Mouse (Mus musculus) heart, adult 2 months (tissue): ENCODE measurements around the gene Vta1. TPM values are rescaled to one million over a fixed set of nuclear protein-coding genes. Genes with fewer than 3 reads are reported as not detected.

Experiments used
- DNase-seq, 2 experiments: peaks; one replicate each; pipeline ENCODE4 v3.0.0; 2021
- H3K27ac ChIP-seq: fragments of 200-600 bp; 2 replicates; pipeline ENCODE4 v1.8.1; 2022
- H3K27me3 ChIP-seq: fragments of 200-500 bp; 2 replicates; pipeline ENCODE4 v1.6.1; 2012; ENCODE audit warnings: mild to moderate bottlenecking, low read length, inconsistent platforms, mixed read lengths; ENCODE audit not compliant: control insufficient read depth, insufficient read depth
- H3K36me3 ChIP-seq: fragments of 200-500 bp; 2 replicates; pipeline ENCODE4 v1.6.1; 2012; ENCODE audit warnings: low read length, inconsistent platforms; ENCODE audit not compliant: control insufficient read depth, insufficient read depth
- H3K4me1 ChIP-seq: fragments of 200-500 bp; 2 replicates; pipeline ENCODE4 v1.6.1; 2011; ENCODE audit warnings: low read length; ENCODE audit not compliant: control insufficient read depth, insufficient read depth
- H3K4me3 ChIP-seq: fragments of 200-600 bp; 2 replicates; pipeline ENCODE4 v1.8.1; 2022
- H3K79me2 ChIP-seq: fragments of 200-500 bp; replicated peaks from 2 replicates; pipeline ENCODE4 v1.6.1; 2012; ENCODE audit warnings: mild to moderate bottlenecking, inconsistent platforms, low read length, moderate library complexity, mixed read lengths; ENCODE audit not compliant: control insufficient read depth, insufficient read depth
- H3K9ac ChIP-seq: fragments of 200-500 bp; 2 replicates; pipeline ENCODE4 v1.6.1; 2012; ENCODE audit warnings: low read depth, mild to moderate bottlenecking, control low read depth, inconsistent platforms, low read length, mixed read lengths
- CTCF ChIP-seq: fragments of 200-600 bp; IDR thresholded peaks from 2 replicates; pipeline ENCODE4 v1.8.1; 2022; ENCODE audit warnings: antibody characterized with exemption, mild to moderate bottlenecking, moderate library complexity
- EP300 ChIP-seq: fragments of 200-500 bp; IDR thresholded peaks from 2 replicates; pipeline ENCODE4 v1.6.1; 2011; ENCODE audit warnings: low read depth, low read length, control low read depth; ENCODE audit not compliant: insufficient read depth
- POLR2A ChIP-seq: fragments of 200-500 bp; IDR thresholded peaks from 2 replicates; pipeline ENCODE4 v1.6.1; 2011; ENCODE audit warnings: mild to moderate bottlenecking, low read depth, low read length, control low read depth; ENCODE audit not compliant: insufficient read depth
- WGBS: fragments of 180-500 bp; shearing (Covaris S2); methylation state at CpG from one replicate; pipeline ENCODE4 v1.1.7; 2018; 5-methylcytosine and 5-hydroxymethylcytosine counted together
- intact Hi-C: fragments of 180-260 bp; cut with DNase I; formaldehyde crosslinking; loops from one replicate; pipeline ENCODE4 v1.15.1; 2025
- polyA plus RNA-seq: library from polyadenylated mRNA; depleted of rRNA; stranded (reverse); fragments of >200 nt; gene quantifications from 2 replicates; pipeline ENCODE4 v1.2.3, GENCODE M21; 2012; rRNA removed
- total RNA-seq, 2 experiments: library from RNA; stranded (reverse); gene quantifications; 2 replicates each; pipeline ENCODE4 v1.2.3; 2021

Vta1 gene
- total and polyA plus RNA-seq, 3 experiments = 29.6 to 51.9 (median 33.7) TPM

DNA sequence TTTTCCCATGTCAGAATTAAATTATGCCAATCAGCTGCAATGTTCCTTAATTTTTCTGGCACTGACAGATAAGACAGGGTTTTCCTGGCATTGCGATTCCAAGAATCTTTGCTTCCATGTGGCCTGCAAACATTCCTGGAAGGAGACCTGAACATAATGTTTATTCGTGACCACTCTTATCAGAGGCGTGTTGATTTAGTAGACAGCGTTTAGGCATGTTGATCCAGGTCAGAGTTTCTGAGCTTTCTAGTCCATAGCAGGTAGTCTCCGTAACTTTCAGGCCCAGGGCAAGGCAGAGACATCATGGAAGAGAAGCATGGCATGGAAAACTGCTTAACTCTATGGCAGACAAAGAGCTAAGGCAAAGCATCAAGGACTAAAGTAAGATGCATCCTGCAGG, 97.8 kb downstream of the Vta1 start:
- intact Hi-C loops = no loop called here
- Histone ChIP-seq H3K36me3 (no peaks in the 10 kb centered on the region), H3K9ac (no peak overlapping the region), H3K4me1 (no peaks in the 10 kb centered on the region), H3K79me2 (no peaks in the 10 kb centered on the region), H3K4me3 (no peak overlapping the region), H3K27me3 (no peaks in the 10 kb centered on the region), H3K27ac (no peak overlapping the region)
- DNase-seq = no peak
- TF ChIP-seq POLR2A (no peak), EP300 (no peak), CTCF (no peak)
- WGBS = 66% methylated on average over 5 of the region's 5 CpGs

Other genes with a start within 250 kb of the Vta1 start
- 1 to 10 TPM; 2.5 to 2.7 TPM for gene Adgrg6, start 159.9 kb downstream of the Vta1 start, total RNA-seq
- 0.84 and 1.4 TPM in 2 replicates for gene Adgrg6, start 159.9 kb downstream of the Vta1 start, polyA plus RNA-seq
- gene Nmbr, start within 50 bp of the Vta1 start, total RNA-seq = under 1 TPM in 1 of 2 experiments, not detected in 1; 0.30 TPM
- 0.44 and 0.55 TPM in 2 replicates for gene Nmbr, start within 50 bp of the Vta1 start, polyA plus RNA-seq
- gene Gje1, start 12.7 kb upstream of the Vta1 start, total RNA-seq = not detected
- not detected in 2 replicates for gene Gje1, start 12.7 kb upstream of the Vta1 start, polyA plus RNA-seq